Mouse (Mus musculus) liver, embryonic 14.5 days (tissue): ENCODE measurements around the gene Tcp10c.
"Not testable (repeated sequence)": the region's sequence is repeated elsewhere in the genome, so short reads cannot be mapped to it uniquely, and the experiment has no call there.

Experiments
- CTCF ChIP-seq: IDR thresholded peaks from 2 replicates; pipeline ENCODE4 v1.5.1; 2016; ENCODE audit warnings: antibody characterized with exemption, low read depth, control low read depth
- EP300 ChIP-seq: IDR thresholded peaks from 2 replicates; pipeline ENCODE4 v1.6.1; 2016; ENCODE audit warnings: antibody characterized with exemption, low read depth

- not testable (repeated sequence) for TF ChIP-seq CTCF, EP300
Observed at GRCm38 (mm10) chr17:13425694-13426093, 71.3 kb downstream of the Tcp10c start.
